Mouse (Mus musculus) neural tube, embryonic 15.5 days (tissue): ENCODE measurements around the gene Tnfrsf23. TPM values are rescaled to one million over a fixed set of nuclear protein-coding genes. Genes with fewer than 3 reads are reported as not detected.
"Not testable (repeated sequence)": the region's sequence is repeated elsewhere in the genome, so short reads cannot be mapped to it uniquely, and the experiment has no call there.

Source experiments
- ATAC-seq: fragments of 200-750 bp; cut with Nextera tagmentation; 2 replicates; pipeline ENCODE4 v1.8.0; 2017; ENCODE audit warnings: mild to moderate bottlenecking, moderate TSS enrichment, moderate library complexity; ENCODE audit not compliant: low FRiP score
- H3K27ac ChIP-seq: fragments of 300-500 bp; sonication (generic); replicated peaks from 2 replicates; pipeline ENCODE4 v1.5.1; 2015; ENCODE audit warnings: mild to moderate bottlenecking, inconsistent platforms
- H3K27me3 ChIP-seq: fragments of 300-500 bp; sonication (generic); replicated peaks from 2 replicates; pipeline ENCODE4 v1.6.1; 2015; ENCODE audit warnings: inconsistent platforms
- H3K36me3 ChIP-seq: fragments of 300-500 bp; sonication (generic); 2 replicates; pipeline ENCODE4 v1.6.1; 2015; ENCODE audit warnings: inconsistent platforms
- H3K4me1 ChIP-seq: fragments of 300-500 bp; sonication (generic); 2 replicates; pipeline ENCODE4 v1.6.1; 2015; ENCODE audit warnings: inconsistent platforms
- H3K4me2 ChIP-seq: fragments of 300-500 bp; sonication (generic); 2 replicates; pipeline ENCODE4 v1.6.1; 2015; ENCODE audit warnings: inconsistent platforms, mild to moderate bottlenecking, moderate library complexity
- H3K4me3 ChIP-seq: fragments of 300-500 bp; sonication (generic); replicated peaks from 2 replicates; pipeline ENCODE4 v1.5.1; 2015; ENCODE audit warnings: mild to moderate bottlenecking, inconsistent platforms
- H3K9ac ChIP-seq: fragments of 300-500 bp; sonication (generic); replicated peaks from 2 replicates; pipeline ENCODE4 v1.6.1; 2015; ENCODE audit warnings: mild to moderate bottlenecking, inconsistent platforms
- H3K9me3 ChIP-seq: fragments of 300-500 bp; sonication (generic); replicated peaks from 2 replicates; pipeline ENCODE4 v1.6.1; 2016; ENCODE audit warnings: inconsistent platforms
- WGBS: fragments of 180-500 bp; shearing (Covaris S2); methylation state at CpG from one replicate; pipeline ENCODE4 v1.1.7; 2015; ENCODE audit warnings: mixed read lengths; 5-methylcytosine and 5-hydroxymethylcytosine counted together
- polyA plus RNA-seq: library from polyadenylated mRNA; unstranded; fragments of >200 nt; fragmentation: Nextera tagmentation; extraction: Ambion mirVana; gene quantifications from 2 replicates; pipeline ENCODE4 v1.2.1, GENCODE M21; 2015

Tnfrsf23 gene
- polyA plus RNA-seq, 1 experiment from 2014 or later = 1.4 TPM

GRCm38 (mm10) chr7:143706697-143707438 is 21.2 kb upstream of the Tnfrsf23 start:
- Histone ChIP-seq H3K4me1 (peaks cover 1% of the 10 kb centered on the region), H3K4me3 (no peak overlapping the region), H3K9me3 (no peaks in the 10 kb centered on the region), H3K9ac (no peak overlapping the region), H3K27ac (no peak overlapping the region), H3K36me3 (peaks cover 67% of the 10 kb centered on the region), H3K27me3 (no peaks in the 10 kb centered on the region), H3K4me2 (no peak overlapping the region)
- WGBS = 40% methylated on average over 7 of the region's 7 CpGs
- peak; percentile 77 for ATAC-seq

GRCm38 (mm10) chr7:143696140-143696539 is 10.5 kb upstream of the Tnfrsf23 start:
- Histone ChIP-seq H3K4me3 (no peak overlapping the region), H3K4me2 (no peak overlapping the region), H3K27me3 (no peaks in the 10 kb centered on the region), H3K9ac (no peak overlapping the region), H3K4me1 (no peaks in the 10 kb centered on the region), H3K27ac (no peak overlapping the region), H3K36me3 (peaks cover 88% of the 10 kb centered on the region), H3K9me3 (no peaks in the 10 kb centered on the region)
- ATAC-seq = no peak
- 66% methylated on average over 2 of the region's 2 CpGs for WGBS

DNA sequence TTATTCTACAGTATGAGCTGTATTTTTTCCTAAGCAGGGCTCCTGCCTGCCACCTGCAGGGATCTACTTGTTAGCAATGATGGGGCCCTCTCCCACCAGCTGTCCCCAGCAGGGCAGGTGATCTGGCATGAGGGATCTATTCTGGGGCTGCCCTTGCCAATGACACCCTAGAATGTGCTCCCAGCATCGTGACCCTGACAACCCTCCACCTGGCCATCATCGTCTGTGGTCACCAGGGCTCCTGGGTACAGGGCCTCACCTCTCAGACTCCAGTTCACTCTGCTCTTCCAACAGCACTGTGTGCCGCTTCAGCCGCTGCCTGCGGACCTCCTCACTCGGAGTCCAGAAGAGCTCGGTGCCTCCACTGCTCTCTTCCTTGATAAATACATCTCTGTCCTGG is 8.9 kb upstream of the Tnfrsf23 start:
- no peak overlapping the region for H3K4me3 ChIP-seq
- H3K27ac ChIP-seq = no peak overlapping the region
- H3K27me3 ChIP-seq = no peaks in the 10 kb centered on the region
- no peaks in the 10 kb centered on the region for H3K4me1 ChIP-seq
- H3K9ac ChIP-seq = no peak overlapping the region
- ATAC-seq = no peak
- H3K4me2 ChIP-seq = no peak overlapping the region
- 94% methylated on average over 7 of the region's 7 CpGs for WGBS
- peaks cover 93% of the 10 kb centered on the region for H3K36me3 ChIP-seq
- no peaks in the 10 kb centered on the region for H3K9me3 ChIP-seq

DNA sequence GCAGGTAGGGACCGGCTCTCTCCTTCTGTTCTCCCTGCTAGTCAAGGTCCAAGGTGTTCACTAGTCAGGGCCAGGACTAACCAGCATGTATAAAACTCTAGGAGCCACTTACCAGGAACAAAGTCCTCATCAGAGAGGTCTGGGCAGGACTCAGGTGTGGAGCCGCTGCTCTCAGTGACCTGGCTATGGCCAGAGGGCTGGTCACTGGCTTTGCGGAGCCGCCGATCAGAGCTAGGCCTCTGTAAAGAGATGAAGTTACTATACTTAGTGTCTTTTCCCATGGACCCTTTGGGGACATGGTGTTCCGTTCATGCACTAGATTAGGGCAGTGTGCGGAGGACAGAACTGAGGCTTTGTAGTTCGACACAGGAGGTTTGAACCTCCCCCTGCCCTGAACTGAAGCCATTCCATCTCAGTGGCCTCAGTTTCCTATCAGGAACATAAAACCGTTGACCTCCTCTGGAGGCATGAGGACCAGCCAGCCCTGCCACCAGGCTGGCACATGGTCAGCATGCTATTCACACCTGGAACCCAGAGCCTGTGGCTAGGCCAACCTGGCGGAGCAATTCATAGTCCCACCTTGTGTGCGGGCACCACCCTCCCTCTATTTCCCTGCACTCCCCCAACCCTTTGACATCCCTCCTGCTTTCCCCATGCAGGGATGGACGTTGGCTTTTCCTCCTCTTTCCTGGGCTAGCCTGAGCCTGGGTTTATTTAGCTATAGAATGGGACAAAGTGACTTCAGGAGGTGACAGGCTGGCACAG is 7.3 kb upstream of the Tnfrsf23 start:
- H3K4me1 ChIP-seq = no peaks in the 10 kb centered on the region
- no peak overlapping the region for H3K4me3 ChIP-seq
- H3K36me3 ChIP-seq = peaks cover 98% of the 10 kb centered on the region
- 92% methylated on average over 12 of the region's 12 CpGs for WGBS
- H3K4me2 ChIP-seq = no peak overlapping the region
- no peaks in the 10 kb centered on the region for H3K27me3 ChIP-seq
- H3K27ac ChIP-seq = no peak overlapping the region
- ATAC-seq = no peak
- H3K9ac ChIP-seq = no peak overlapping the region
- no peaks in the 10 kb centered on the region for H3K9me3 ChIP-seq

GRCm38 (mm10) chr7:143691909-143692308 is 6.2 kb upstream of the Tnfrsf23 start:
- H3K9me3 ChIP-seq = no peaks in the 10 kb centered on the region
- H3K36me3 ChIP-seq = peaks cover 97% of the 10 kb centered on the region
- H3K4me1 ChIP-seq = no peaks in the 10 kb centered on the region
- H3K9ac ChIP-seq = no peak overlapping the region
- 99% methylated on average over 4 of the region's 4 CpGs for WGBS
- no peak overlapping the region for H3K27ac ChIP-seq
- H3K4me3 ChIP-seq = no peak overlapping the region
- ATAC-seq = no peak
- no peak overlapping the region for H3K4me2 ChIP-seq
- no peaks in the 10 kb centered on the region for H3K27me3 ChIP-seq

DNA sequence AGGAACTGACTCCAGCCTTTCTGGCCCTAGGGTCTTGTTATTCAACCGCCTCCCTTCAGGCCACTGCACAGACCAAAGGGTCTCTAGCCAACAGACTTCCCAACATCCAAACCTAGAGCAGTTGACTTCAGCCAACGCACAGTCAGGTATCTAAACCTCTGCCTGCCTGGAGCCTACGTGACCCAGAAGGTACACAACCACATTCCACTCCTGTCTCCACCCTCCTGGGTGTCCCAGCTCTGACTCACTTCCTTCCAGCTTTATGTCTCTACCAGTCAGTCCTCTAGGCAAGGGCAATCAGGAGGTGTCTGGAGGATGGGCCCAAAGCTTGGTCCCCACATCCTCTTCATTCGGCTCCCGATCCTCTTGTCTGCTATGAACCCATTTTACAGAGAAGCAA is 5.5 kb upstream of the Tnfrsf23 start:
- Histone ChIP-seq H3K4me1 (no peaks in the 10 kb centered on the region), H3K9ac (no peak overlapping the region), H3K36me3 (peaks cover 89% of the 10 kb centered on the region), H3K4me3 (no peak overlapping the region), H3K4me2 (no peak overlapping the region), H3K9me3 (no peaks in the 10 kb centered on the region), H3K27me3 (no peaks in the 10 kb centered on the region), H3K27ac (no peak overlapping the region)
- WGBS = 95% methylated on average over 5 of the region's 5 CpGs
- ATAC-seq = no peak

DNA sequence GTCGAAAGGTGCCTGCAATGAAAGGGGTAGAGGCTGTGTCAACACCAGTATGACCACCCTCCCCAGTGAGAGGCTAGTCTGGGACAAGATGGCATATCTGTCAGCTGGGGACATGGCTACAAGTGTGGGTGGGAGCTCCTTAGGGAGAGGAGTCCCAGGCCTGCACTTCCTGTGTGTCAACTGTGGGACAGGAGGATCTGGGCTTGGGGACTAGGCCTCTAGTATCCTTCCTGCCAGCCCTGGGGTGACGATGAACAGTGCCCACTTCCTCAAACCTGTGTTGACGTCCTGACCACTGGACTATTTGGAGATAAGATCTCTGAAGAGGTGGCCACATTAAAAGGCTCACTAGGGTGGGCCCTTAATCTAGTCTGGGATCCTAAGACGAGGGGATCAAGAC is 4.3 kb upstream of the Tnfrsf23 start:
- Histone ChIP-seq H3K36me3 (peaks cover 77% of the 10 kb centered on the region), H3K9ac (no peak overlapping the region), H3K27ac (no peak overlapping the region), H3K27me3 (peaks cover 4% of the 10 kb centered on the region; the same call in 1 of the 2 replicates), H3K4me3 (no peak overlapping the region), H3K4me2 (no peak overlapping the region), H3K4me1 (peaks cover 6% of the 10 kb centered on the region), H3K9me3 (no peaks in the 10 kb centered on the region)
- ATAC-seq = no peak
- 81% methylated on average over 4 of the region's 4 CpGs for WGBS

- peaks cover 72% of the 10 kb centered on the region for H3K36me3 ChIP-seq
Observed at GRCm38 (mm10) chr7:143689481-143689880, 3.8 kb upstream of the Tnfrsf23 start.

GRCm38 (mm10) chr7:143686676-143687075 is 1.0 kb upstream of the Tnfrsf23 start:
- H3K36me3 ChIP-seq = peaks cover 44% of the 10 kb centered on the region
- H3K27ac ChIP-seq, H3K4me2 ChIP-seq, H3K9ac ChIP-seq, H3K27me3 ChIP-seq, H3K4me1 ChIP-seq, H3K4me3 ChIP-seq, ATAC-seq, H3K9me3 ChIP-seq: not testable (repeated sequence)
- 86% methylated on average over 3 of the region's 3 CpGs for WGBS

More at GRCm38 (mm10) chr7:143689481-143689880, 3.8 kb upstream of the Tnfrsf23 start:
- H3K9ac ChIP-seq = no peak overlapping the region
- no peaks in the 10 kb centered on the region for H3K9me3 ChIP-seq
- no peak overlapping the region for H3K4me3 ChIP-seq
- H3K27ac ChIP-seq = no peak overlapping the region
- H3K27me3 ChIP-seq = peaks cover 4% of the 10 kb centered on the region; the same call in 1 of the 2 replicates
- whole genome bisulfite sequencing = 84% methylated on average over 7 of the region's 7 CpGs
- no peak overlapping the region for H3K4me2 ChIP-seq
- peaks cover 6% of the 10 kb centered on the region for H3K4me1 ChIP-seq
- no peak for ATAC-seq

- 64% methylated on average over 4 of the region's 4 CpGs for WGBS
- not testable (repeated sequence) for H3K27me3 ChIP-seq, H3K9ac ChIP-seq, H3K27ac ChIP-seq, H3K4me1 ChIP-seq, H3K4me2 ChIP-seq, H3K4me3 ChIP-seq, ATAC-seq, H3K9me3 ChIP-seq
- H3K36me3 ChIP-seq = peaks cover 39% of the 10 kb centered on the region
Observed at GRCm38 (mm10) chr7:143686191-143686590, 519 bp upstream of the Tnfrsf23 start.

DNA sequence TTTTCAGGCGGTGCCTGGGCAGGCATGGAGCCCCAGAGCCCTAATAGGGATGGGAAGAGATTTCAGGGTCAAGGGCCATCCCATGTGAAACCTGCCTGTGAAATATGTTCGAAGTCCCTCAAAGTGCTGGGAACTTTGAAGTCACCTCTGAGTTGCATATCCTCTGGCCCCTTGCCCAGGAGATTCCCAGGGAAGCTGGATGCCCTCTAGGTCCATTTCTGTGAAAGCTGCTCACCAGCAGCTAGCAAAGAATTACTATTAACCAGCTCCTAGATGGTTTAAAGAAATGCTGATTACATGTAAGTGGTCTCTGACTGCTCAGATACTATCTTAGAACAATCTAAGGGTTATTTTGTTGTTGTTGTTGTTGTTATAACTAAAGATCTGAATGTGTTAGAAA is 1.1 kb downstream of the Tnfrsf23 start:
- H3K4me3 ChIP-seq, H3K9me3 ChIP-seq, H3K27me3 ChIP-seq, H3K27ac ChIP-seq, H3K4me1 ChIP-seq, ATAC-seq, H3K4me2 ChIP-seq, H3K9ac ChIP-seq: not testable (repeated sequence)
- H3K36me3 ChIP-seq = peaks cover 23% of the 10 kb centered on the region
- 91% methylated on average over 1 of the region's 2 CpGs for WGBS

DNA sequence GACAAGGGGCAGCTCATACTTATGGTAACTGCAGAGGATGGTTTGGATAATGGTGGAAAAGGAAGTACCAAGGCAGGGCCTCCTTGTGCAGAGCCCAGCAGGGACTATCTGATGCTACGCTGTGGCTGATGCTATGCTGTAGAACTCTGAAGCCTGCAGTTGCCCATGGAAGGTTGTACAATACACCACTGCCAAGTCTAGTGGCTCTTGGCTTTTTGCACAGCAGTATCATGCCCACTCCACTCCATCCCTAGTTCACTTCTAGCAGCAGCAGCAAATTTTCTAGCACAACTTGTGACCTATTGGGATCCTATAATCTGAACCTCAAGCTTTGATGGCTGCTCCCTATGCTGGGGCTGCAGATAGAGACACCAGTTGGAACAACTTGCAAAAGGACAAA is 4.1 kb downstream of the Tnfrsf23 start:
- ATAC-seq = no peak
- no peak overlapping the region for H3K27ac ChIP-seq
- 100% methylated on average over 1 of the region's 1 CpGs for WGBS

More for the DNA sequence above, 4.1 kb downstream of the Tnfrsf23 start:
- Histone ChIP-seq H3K36me3 (no peaks in the 10 kb centered on the region), H3K4me2 (no peak overlapping the region), H3K4me3 (no peak overlapping the region), H3K9me3 (no peaks in the 10 kb centered on the region), H3K4me1 (peaks cover 6% of the 10 kb centered on the region), H3K9ac (no peak overlapping the region), H3K27me3 (peaks cover 4% of the 10 kb centered on the region; the same call in 1 of the 2 replicates)
